Mouse (Mus musculus) hindbrain, embryonic 11.5 days (tissue): ENCODE results near the gene Gm17542. TPM values are rescaled to one million over a fixed set of nuclear protein-coding genes. Genes with fewer than 3 reads are reported as not detected.

Experiments used
- ATAC-seq: fragments of 200-750 bp; cut with Nextera tagmentation; 2 replicates; pipeline ENCODE4 v1.8.0; 2017; ENCODE audit warnings: mild to moderate bottlenecking, moderate TSS enrichment, moderate library complexity; ENCODE audit not compliant: low FRiP score
- DNase-seq: peaks from one replicate; pipeline ENCODE4 v3.0.0-alpha.2; 2015; ENCODE audit warnings: low spot score
- H3K27ac ChIP-seq: fragments of 300-500 bp; sonication (generic); 2 replicates; pipeline ENCODE4 v1.5.1; 2014; ENCODE audit warnings: mild to moderate bottlenecking, low read depth, low read length
- H3K27me3 ChIP-seq: fragments of 300-500 bp; sonication (generic); 2 replicates; pipeline ENCODE4 v1.6.1; 2014; ENCODE audit warnings: mild to moderate bottlenecking, low read length, moderate library complexity, mixed read lengths; ENCODE audit not compliant: control insufficient read depth, insufficient read depth
- H3K36me3 ChIP-seq: fragments of 300-500 bp; sonication (generic); 2 replicates; pipeline ENCODE4 v1.6.1; 2014; ENCODE audit warnings: mild to moderate bottlenecking, low read length, moderate library complexity, mixed read lengths; ENCODE audit not compliant: control insufficient read depth, insufficient read depth
- H3K4me1 ChIP-seq: fragments of 300-500 bp; sonication (generic); replicated peaks from 2 replicates; pipeline ENCODE4 v1.6.1; 2014; ENCODE audit warnings: low read length, mixed read lengths; ENCODE audit not compliant: control insufficient read depth, insufficient read depth
- H3K4me2 ChIP-seq: fragments of 300-500 bp; sonication (generic); replicated peaks from 2 replicates; pipeline ENCODE4 v1.6.1; 2014; ENCODE audit warnings: mild to moderate bottlenecking, low read depth, low read length
- H3K4me3 ChIP-seq: fragments of 300-500 bp; sonication (generic); 2 replicates; pipeline ENCODE4 v1.5.1; 2014; ENCODE audit warnings: low read depth, low read length
- H3K9ac ChIP-seq: fragments of 300-500 bp; sonication (generic); 2 replicates; pipeline ENCODE4 v1.6.1; 2014; ENCODE audit warnings: low read depth, low read length
- H3K9me3 ChIP-seq: fragments of 300-500 bp; sonication (generic); 2 replicates; pipeline ENCODE4 v1.6.1; 2016; ENCODE audit warnings: low read length; ENCODE audit not compliant: control insufficient read depth
- WGBS: fragments of 180-500 bp; shearing (Covaris S2); extraction: QIAGEN DNeasy Blood & Tissue Kit; methylation state at CpG from one replicate; pipeline ENCODE4 v1.1.7; 2014; 5-methylcytosine and 5-hydroxymethylcytosine counted together
- polyA plus RNA-seq: library from polyadenylated mRNA; unstranded; fragments of >200 nt; fragmentation: Nextera tagmentation; extraction: Ambion mirVana; gene quantifications from 2 replicates; pipeline ENCODE4 v1.2.1, GENCODE M21; 2014

The Gm17542 gene
- polyA plus RNA-seq, 1 experiment from 2014 or later, result not detected

DNA sequence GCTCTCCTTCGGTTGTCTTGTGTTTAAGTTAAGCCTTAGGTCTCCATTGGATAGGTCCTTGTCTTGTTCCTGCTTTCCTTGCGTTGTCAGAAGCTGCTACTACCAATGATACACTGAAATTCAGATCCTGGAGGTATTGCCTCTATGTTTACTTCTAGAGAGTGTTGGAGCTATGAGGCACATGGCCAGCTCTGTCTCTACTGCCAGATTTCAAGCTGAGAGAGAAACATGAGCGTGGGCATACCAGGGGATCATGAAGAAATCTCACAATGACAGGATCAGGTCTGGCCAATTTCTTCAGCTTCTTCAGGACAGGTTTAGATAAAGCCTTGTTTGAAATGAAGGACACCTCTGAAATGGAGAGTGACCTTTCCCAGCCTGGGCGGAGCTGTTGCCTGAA, 19.1 kb downstream of the Gm17542 start:
- WGBS, result 90% methylated on average over 4 of the region's 4 CpGs
- ATAC-seq, result no peak

DNA sequence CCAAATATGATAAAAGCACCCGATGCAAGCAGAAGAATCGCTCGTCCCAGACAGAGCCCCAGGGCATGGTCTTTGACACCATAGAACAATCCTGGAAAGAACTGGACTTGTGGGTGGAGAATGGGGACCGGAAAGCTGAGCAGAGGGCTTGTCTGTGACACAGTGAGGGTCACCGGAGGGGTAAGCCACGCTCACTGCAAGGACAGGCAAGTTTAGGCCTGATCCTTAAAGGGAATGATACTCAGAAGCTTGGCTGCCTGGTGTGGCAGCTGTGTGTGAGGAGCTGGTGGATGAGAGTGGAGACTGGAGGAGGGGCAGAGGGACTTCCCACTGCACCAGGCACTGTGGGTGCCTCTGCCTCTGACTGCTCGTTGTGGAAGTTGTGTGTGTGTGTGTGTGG, 27.0 kb downstream of the Gm17542 start:
- Histone ChIP-seq H3K27me3 (no peaks in the 10 kb centered on the region), H3K9ac (no peak overlapping the region), H3K4me1 (no peaks in the 10 kb centered on the region), H3K27ac (no peak overlapping the region), H3K9me3 (no peaks in the 10 kb centered on the region), H3K36me3 (no peaks in the 10 kb centered on the region), H3K4me3 (no peak overlapping the region), H3K4me2 (no peak overlapping the region)
- 74% methylated on average over 6 of the region's 7 CpGs for WGBS
- ATAC-seq (no peak), DNase-seq (no peak)

More for the DNA sequence above, 19.1 kb downstream of the Gm17542 start:
- Histone ChIP-seq H3K27me3 (no peaks in the 10 kb centered on the region), H3K9ac (no peak overlapping the region), H3K27ac (no peak overlapping the region), H3K4me1 (no peaks in the 10 kb centered on the region), H3K4me2 (no peak overlapping the region), H3K9me3 (no peaks in the 10 kb centered on the region), H3K4me3 (no peak overlapping the region), H3K36me3 (no peaks in the 10 kb centered on the region)
- no peak for DNase-seq

DNA sequence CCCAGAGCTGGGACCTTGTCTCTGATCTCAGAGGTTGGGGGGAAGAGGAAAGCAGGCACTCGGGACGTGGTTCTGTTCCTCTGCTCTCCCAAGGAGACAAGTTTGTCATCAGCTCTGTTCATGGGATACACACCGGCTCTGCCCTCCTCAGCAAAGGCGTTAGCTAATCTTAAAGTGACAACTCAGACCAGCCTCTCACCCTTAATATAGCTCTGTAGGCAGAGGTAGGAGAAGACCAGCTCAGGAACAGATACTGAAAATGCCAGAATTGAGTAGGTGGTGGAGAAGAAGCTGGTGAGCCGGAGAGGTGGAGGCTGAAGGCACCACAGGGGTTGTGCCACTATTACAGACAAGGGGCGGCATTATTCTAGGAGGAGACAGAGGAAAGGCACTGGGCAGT, 38.7 kb downstream of the Gm17542 start:
- ATAC-seq (no peak), DNase-seq (no peak)
- no peaks in the 10 kb centered on the region for H3K36me3 ChIP-seq
- H3K9ac ChIP-seq, result no peak overlapping the region
- H3K27me3 ChIP-seq, result peaks cover 3% of the 10 kb centered on the region
- H3K9me3 ChIP-seq, result no peaks in the 10 kb centered on the region
- no peaks in the 10 kb centered on the region for H3K4me1 ChIP-seq
- H3K4me2 ChIP-seq, result no peak overlapping the region
- H3K27ac ChIP-seq, result no peak overlapping the region
- 88% methylated on average over 6 of the region's 6 CpGs for WGBS
- no peak overlapping the region for H3K4me3 ChIP-seq

- peak within 1 kb of the TSS; percentile 38 for H3K4me2 ChIP-seq
- H3K36me3 ChIP-seq, result no peaks in the 10 kb centered on the region
- H3K9me3 ChIP-seq, result no peaks in the 10 kb centered on the region
- peaks cover 3% of the 10 kb centered on the region for H3K27me3 ChIP-seq
- ATAC-seq (peak; percentile 68), DNase-seq (peak; percentile 90)
- H3K9ac ChIP-seq, result no peak within 1 kb of the TSS
- no peaks in the 10 kb centered on the region; the same call in 1 of the 2 replicates for H3K4me1 ChIP-seq
- no peak within 1 kb of the TSS for H3K27ac ChIP-seq
- H3K4me3 ChIP-seq, result peak within 1 kb of the TSS; percentile 21; the same call in 1 of the 2 replicates
- 4% methylated on average over 20 of the region's 20 CpGs for WGBS
Observed at GRCm38 (mm10) chr10:58675533-58675932, 42.5 kb downstream of the Gm17542 start, which contains the start of gene Edar. Gene Edar, minus strand, starts transcription at chr10:58675654.

GRCm38 (mm10) chr10:58673278-58674061, 44.5 kb downstream of the Gm17542 start:
- DNase-seq (peak; percentile 84), ATAC-seq (peak; percentile 57)
- H3K4me3 ChIP-seq, result no peak overlapping the region
- H3K27me3 ChIP-seq, result peaks cover 3% of the 10 kb centered on the region
- no peak overlapping the region for H3K9ac ChIP-seq
- no peak overlapping the region for H3K4me2 ChIP-seq
- 38% methylated on average over 15 of the region's 15 CpGs for WGBS
- 0 out of 2 replicates have a peak overlapping the region, but pooled peaks have one; percentile 10 for H3K27ac ChIP-seq
- H3K4me1 ChIP-seq, result no peaks in the 10 kb centered on the region; the same call in 1 of the 2 replicates
- no peaks in the 10 kb centered on the region for H3K9me3 ChIP-seq
- no peaks in the 10 kb centered on the region for H3K36me3 ChIP-seq

DNA sequence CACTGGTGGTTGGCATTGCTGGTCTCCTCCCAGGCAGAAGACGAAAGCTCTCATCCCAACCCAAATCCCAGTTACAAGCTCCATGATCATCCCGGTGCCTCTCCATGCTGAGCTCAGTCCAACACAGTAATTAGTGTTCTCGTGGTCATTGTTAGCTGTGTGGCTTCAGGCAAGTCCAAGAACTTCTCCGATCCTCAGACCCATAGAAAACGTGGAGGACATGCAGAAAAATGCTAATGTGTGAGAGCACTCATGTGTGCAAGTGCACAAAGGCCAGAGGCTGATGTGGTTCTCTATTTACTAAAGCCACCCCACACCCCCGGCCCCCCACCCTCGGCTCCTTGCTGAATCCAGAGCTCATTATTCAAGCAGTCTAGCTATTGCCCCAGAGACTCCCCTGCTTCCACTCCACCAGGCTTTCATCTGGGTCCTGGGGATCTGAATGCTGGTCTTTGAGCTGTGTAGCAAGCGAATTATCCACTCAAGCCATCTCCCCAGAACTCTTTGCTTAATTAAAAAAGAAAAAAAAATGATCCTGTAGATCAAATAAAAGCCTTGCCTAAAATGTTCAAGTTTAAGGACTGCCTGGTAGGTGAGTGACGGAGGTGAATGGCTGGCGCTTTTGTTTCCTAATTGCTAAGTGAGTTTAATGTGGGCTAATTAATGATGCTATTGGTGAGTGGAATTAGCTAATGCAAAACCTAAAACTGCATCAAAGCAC, 45.3 kb downstream of the Gm17542 start:
- WGBS, result 40% methylated on average over 10 of the region's 10 CpGs
- peaks cover 3% of the 10 kb centered on the region for H3K27me3 ChIP-seq
- H3K4me1 ChIP-seq, result no peaks in the 10 kb centered on the region; the same call in 1 of the 2 replicates
- no peak overlapping the region for H3K4me3 ChIP-seq
- ATAC-seq (peak; percentile 68), DNase-seq (no peak)
- no peak overlapping the region for H3K9ac ChIP-seq
- H3K4me2 ChIP-seq, result no peak overlapping the region
- H3K27ac ChIP-seq, result 0 out of 2 replicates have a peak overlapping the region, but pooled peaks have one; percentile 10
- no peaks in the 10 kb centered on the region for H3K36me3 ChIP-seq
- no peaks in the 10 kb centered on the region for H3K9me3 ChIP-seq

DNA sequence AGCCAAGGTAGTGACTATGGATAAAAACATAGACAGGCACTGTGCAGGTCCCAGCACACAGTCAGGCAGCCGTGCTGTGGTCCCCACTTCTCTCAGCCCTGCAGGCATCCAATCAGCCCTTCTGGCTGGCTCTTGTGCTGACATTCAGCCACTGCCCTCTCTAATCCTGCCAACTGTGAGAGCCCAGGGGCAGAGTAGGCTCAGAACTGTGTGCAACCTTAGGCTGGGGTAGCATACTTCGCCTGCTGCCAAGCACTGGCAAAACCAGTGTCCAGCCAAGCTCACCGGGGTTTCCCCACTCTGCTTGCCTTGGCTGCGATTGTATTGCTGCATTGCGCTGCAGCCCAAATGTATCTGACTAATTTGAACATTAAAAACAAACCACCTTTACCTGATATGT, 54.1 kb downstream of the Gm17542 start:
- DNase-seq (no peak), ATAC-seq (no peak)
- Histone ChIP-seq H3K27ac (no peak overlapping the region), H3K4me2 (no peak overlapping the region), H3K27me3 (no peaks in the 10 kb centered on the region), H3K4me1 (no peaks in the 10 kb centered on the region), H3K4me3 (no peak overlapping the region), H3K36me3 (no peaks in the 10 kb centered on the region), H3K9ac (no peak overlapping the region), H3K9me3 (no peaks in the 10 kb centered on the region)
- 88% methylated on average over 5 of the region's 5 CpGs for WGBS
